Mouse (Mus musculus): ENCODE measurements around the gene Ripor3. TPM values are rescaled to one million over a fixed set of nuclear protein-coding genes. Genes with fewer than 3 reads are reported as not detected.

The Ripor3 gene
- polyA plus RNA-seq, 1 experiment from 2014 or later, result 3.0 TPM

GRCm38 (mm10) chr2:168003431-168003830 is 7.0 kb downstream of the Ripor3 start:
- Histone ChIP-seq H3K9me3 (ENCODE audit: control insufficient read depth, low read length) (no peaks in the 10 kb centered on the region), H3K4me2 (replicated peaks; ENCODE audit: low read depth) (peak overlapping the region; percentile 5; the same call in 1 of the 2 replicates), H3K9ac (ENCODE audit: low read length) (no peak overlapping the region; the same call in 1 of the 2 replicates), H3K4me3 (ENCODE audit: low read depth, low read length) (no peak overlapping the region), H3K36me3 (ENCODE audit: control insufficient read depth, insufficient read depth, low read length) (no peaks in the 10 kb centered on the region), H3K27ac (replicated peaks) (peak overlapping the region; percentile 70), H3K4me1 (replicated peaks; ENCODE audit: control insufficient read depth, insufficient read depth) (no peaks in the 10 kb centered on the region), H3K27me3 (ENCODE audit: control insufficient read depth, insufficient read depth, low read length) (no peaks in the 10 kb centered on the region)
- ATAC-seq (ENCODE audit: low FRiP score, low TSS enrichment) (peak; percentile 71), DNase-seq (ENCODE audit: low spot score) (peak; percentile 71)
- WGBS, result 50% methylated on average over 12 of the region's 12 CpGs
- no peak for TF ChIP-seq EP300 (optimal IDR thresholded peaks at IDR 0.05)
- no peak for TF ChIP-seq CTCF (IDR thresholded peaks at IDR 0.05; ENCODE audit: low read depth)

- Histone ChIP-seq H3K9me3 (ENCODE audit: control insufficient read depth, low read length) (no peaks in the 10 kb centered on the region), H3K36me3 (ENCODE audit: control insufficient read depth, insufficient read depth, low read length) (no peaks in the 10 kb centered on the region), H3K27me3 (ENCODE audit: control insufficient read depth, insufficient read depth, low read length) (no peaks in the 10 kb centered on the region), H3K4me2 (replicated peaks; ENCODE audit: low read depth) (0 out of 2 replicates have a peak overlapping the region, but pooled peaks have one; percentile 5), H3K27ac (replicated peaks) (peak overlapping the region; percentile 70), H3K4me3 (ENCODE audit: low read depth, low read length) (no peak overlapping the region), H3K9ac (ENCODE audit: low read length) (no peak overlapping the region), H3K4me1 (replicated peaks; ENCODE audit: control insufficient read depth, insufficient read depth) (no peaks in the 10 kb centered on the region)
- 82% methylated on average over 1 of the region's 2 CpGs for WGBS
- DNase-seq (ENCODE audit: low spot score), result no peak
- ATAC-seq (ENCODE audit: low FRiP score, low TSS enrichment), result no peak
- TF ChIP-seq EP300 (optimal IDR thresholded peaks at IDR 0.05), result no peak
- no peak for TF ChIP-seq CTCF (IDR thresholded peaks at IDR 0.05; ENCODE audit: low read depth)
Measured at GRCm38 (mm10) chr2:168002884-168003283, 7.5 kb downstream of the Ripor3 start.

- Histone ChIP-seq H3K4me1 (replicated peaks; ENCODE audit: control insufficient read depth, insufficient read depth) (no peaks in the 10 kb centered on the region), H3K9me3 (ENCODE audit: control insufficient read depth, low read length) (no peaks in the 10 kb centered on the region), H3K36me3 (ENCODE audit: control insufficient read depth, insufficient read depth, low read length) (no peaks in the 10 kb centered on the region), H3K4me2 (replicated peaks; ENCODE audit: low read depth) (no peak overlapping the region), H3K9ac (ENCODE audit: low read length) (no peak overlapping the region; the same call in 1 of the 2 replicates), H3K27me3 (ENCODE audit: control insufficient read depth, insufficient read depth, low read length) (no peaks in the 10 kb centered on the region), H3K27ac (replicated peaks) (no peak overlapping the region), H3K4me3 (ENCODE audit: low read depth, low read length) (no peak overlapping the region)
- ATAC-seq (ENCODE audit: low FRiP score, low TSS enrichment) (no peak), DNase-seq (ENCODE audit: low spot score) (peak; percentile 53)
- TF ChIP-seq EP300 (optimal IDR thresholded peaks at IDR 0.05) (no peak), CTCF (IDR thresholded peaks at IDR 0.05; ENCODE audit: low read depth) (no peak)
- 62% methylated on average over 4 of the region's 4 CpGs for WGBS
Measured at GRCm38 (mm10) chr2:168002188-168002587, 8.2 kb downstream of the Ripor3 start.

- Histone ChIP-seq H3K27ac (replicated peaks) (no peak overlapping the region), H3K9ac (ENCODE audit: low read length) (no peak overlapping the region), H3K4me3 (ENCODE audit: low read depth, low read length) (no peak overlapping the region), H3K36me3 (ENCODE audit: control insufficient read depth, insufficient read depth, low read length) (no peaks in the 10 kb centered on the region), H3K4me2 (replicated peaks; ENCODE audit: low read depth) (no peak overlapping the region), H3K4me1 (replicated peaks; ENCODE audit: control insufficient read depth, insufficient read depth) (no peaks in the 10 kb centered on the region), H3K27me3 (ENCODE audit: control insufficient read depth, insufficient read depth, low read length) (no peaks in the 10 kb centered on the region), H3K9me3 (ENCODE audit: control insufficient read depth, low read length) (no peaks in the 10 kb centered on the region)
- TF ChIP-seq CTCF (IDR thresholded peaks at IDR 0.05; ENCODE audit: low read depth) (peak; percentile 46), EP300 (optimal IDR thresholded peaks at IDR 0.05) (no peak)
- ATAC-seq (ENCODE audit: low FRiP score, low TSS enrichment) (no peak), DNase-seq (ENCODE audit: low spot score) (no peak)
- 70% methylated on average over 3 of the region's 3 CpGs for WGBS
Measured at GRCm38 (mm10) chr2:167999145-167999743, 11.2 kb downstream of the Ripor3 start.

- no peaks in the 10 kb centered on the region for H3K4me1 ChIP-seq (replicated peaks; ENCODE audit: control insufficient read depth, insufficient read depth)
- DNase-seq (ENCODE audit: low spot score) (no peak), ATAC-seq (ENCODE audit: low FRiP score, low TSS enrichment) (no peak)
- no peak overlapping the region for H3K4me2 ChIP-seq (replicated peaks; ENCODE audit: low read depth)
- 69% methylated on average over 3 of the region's 3 CpGs for WGBS
- H3K4me3 ChIP-seq (ENCODE audit: low read depth, low read length), result no peak overlapping the region
- no peaks in the 10 kb centered on the region for H3K36me3 ChIP-seq (ENCODE audit: control insufficient read depth, insufficient read depth, low read length)
- TF ChIP-seq EP300 (optimal IDR thresholded peaks at IDR 0.05) (no peak), CTCF (IDR thresholded peaks at IDR 0.05; ENCODE audit: low read depth) (no peak)
- no peak overlapping the region for H3K9ac ChIP-seq (ENCODE audit: low read length)
- H3K27ac ChIP-seq (replicated peaks), result no peak overlapping the region
- H3K27me3 ChIP-seq (ENCODE audit: control insufficient read depth, insufficient read depth, low read length), result no peaks in the 10 kb centered on the region
- no peaks in the 10 kb centered on the region for H3K9me3 ChIP-seq (ENCODE audit: control insufficient read depth, low read length)
Measured at GRCm38 (mm10) chr2:167997562-167997961, 12.9 kb downstream of the Ripor3 start.

GRCm38 (mm10) chr2:167996672-167997215 is 13.7 kb downstream of the Ripor3 start:
- TF ChIP-seq CTCF (IDR thresholded peaks at IDR 0.05; ENCODE audit: low read depth), result no peak
- no peak for TF ChIP-seq EP300 (optimal IDR thresholded peaks at IDR 0.05)
- Histone ChIP-seq H3K9me3 (ENCODE audit: control insufficient read depth, low read length) (no peaks in the 10 kb centered on the region), H3K36me3 (ENCODE audit: control insufficient read depth, insufficient read depth, low read length) (no peaks in the 10 kb centered on the region), H3K9ac (ENCODE audit: low read length) (no peak overlapping the region), H3K27ac (replicated peaks) (no peak overlapping the region), H3K27me3 (ENCODE audit: control insufficient read depth, insufficient read depth, low read length) (no peaks in the 10 kb centered on the region), H3K4me1 (replicated peaks; ENCODE audit: control insufficient read depth, insufficient read depth) (no peaks in the 10 kb centered on the region), H3K4me2 (replicated peaks; ENCODE audit: low read depth) (no peak overlapping the region), H3K4me3 (ENCODE audit: low read depth, low read length) (no peak overlapping the region)
- ATAC-seq (ENCODE audit: low FRiP score, low TSS enrichment) (no peak), DNase-seq (ENCODE audit: low spot score) (no peak)
- 54% methylated on average over 8 of the region's 8 CpGs for WGBS

All from stomach, postnatal 0 days (tissue).